Mouse (Mus musculus) urinary bladder, postnatal 0 days (tissue): ENCODE data around the gene A26c2. TPM values are rescaled to one million over a fixed set of nuclear protein-coding genes. Genes with fewer than 3 reads are reported as not detected.

Experiments used
- polyA plus RNA-seq: library from polyadenylated mRNA; unstranded; fragments of >200 nt; fragmentation: Nextera tagmentation; extraction: Ambion mirVana; gene quantifications from 2 replicates; pipeline ENCODE4 v1.2.1, GENCODE M21; 2015

Gene A26c2
- polyA plus RNA-seq = not detected in 2 replicates

GRCm38 (mm10) chr7:62823573-62823972, at the start of gene A26c2:
TSS of gene A26c2 (minus strand) at chr7:62823673.

